Mouse (Mus musculus) heart, postnatal 0 days (tissue): Measurements from ENCODE around the gene Cacna2d1.

Source experiments
- CTCF ChIP-seq: IDR thresholded peaks from 2 replicates; pipeline ENCODE4 v1.5.1; 2016; ENCODE audit warnings: antibody characterized with exemption, control low read depth, low read depth
- EP300 ChIP-seq: IDR thresholded peaks from 2 replicates; pipeline ENCODE4 v1.6.1; 2016; ENCODE audit warnings: antibody characterized with exemption, low read depth

GRCm38 (mm10) chr5:15991428-15992139 lies 57.1 kb downstream of the Cacna2d1 start:
- TF ChIP-seq CTCF (no peak), EP300 (no peak)
